Mouse (Mus musculus): ENCODE results near the gene Unk. TPM values are rescaled to one million over a fixed set of nuclear protein-coding genes. Genes with fewer than 3 reads are reported as not detected.

The Unk gene
- total and polyA plus RNA-seq, 3 experiments, result 21.7 to 42.3 TPM; not detected in 1

DNA sequence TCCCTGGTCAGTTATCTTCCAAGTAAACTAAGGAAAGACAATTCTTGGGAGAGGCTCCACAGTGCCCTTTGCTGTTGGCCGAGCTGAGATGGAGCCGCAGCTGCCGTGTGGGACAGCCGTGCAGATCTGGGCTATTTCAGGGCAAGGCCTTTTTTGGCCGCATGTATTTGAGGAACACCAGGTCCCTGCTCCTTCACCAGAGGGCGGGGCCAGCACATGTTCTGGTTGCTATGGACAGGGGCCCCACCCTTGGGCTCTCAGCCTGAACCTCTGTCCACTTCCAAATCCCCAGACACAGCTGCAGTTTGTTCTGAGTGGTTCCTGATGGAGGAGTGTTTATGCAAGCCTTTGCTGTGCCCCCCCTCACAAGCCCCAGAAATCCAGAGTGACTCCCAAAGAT is 70.3 kb downstream of the Unk start:
- TF ChIP-seq TAL1 (IDR thresholded peaks at IDR 0.05; ENCODE audit: low read length), result no peak
- H3K9ac ChIP-seq (ENCODE audit: control insufficient read depth, low read depth, low read length, poor library complexity, severe bottlenecking), result no peak overlapping the region
- DNase-seq (ENCODE audit: low read depth, low spot score), result no peak
- peaks cover 15 to 31% of the 10 kb centered on the region in 2 experiments for H3K4me1 ChIP-seq (ENCODE audit: control insufficient read depth in 1 of 2, insufficient read depth in 2 of 2, low read length in 2 of 2)
- H3K9me3 ChIP-seq (replicated peaks; ENCODE audit: insufficient read depth, low read length), result no peaks in the 10 kb centered on the region
- no peak overlapping the region for H3K27ac ChIP-seq (ENCODE audit: control insufficient read depth, low read depth, low read length)
- H3K4me3 ChIP-seq (ENCODE audit: control insufficient read depth in 1 of 2, insufficient read depth in 1 of 2, low read depth in 2 of 2, low read length in 2 of 2), result no peak overlapping the region
- peaks cover 0 to 31% of the 10 kb centered on the region in 2 experiments; a peak in 2 of 4 replicates for H3K36me3 ChIP-seq (ENCODE audit: control insufficient read depth in 1 of 2, insufficient read depth in 2 of 2, low read length in 2 of 2)
- no peaks in the 10 kb centered on the region for H3K27me3 ChIP-seq (ENCODE audit: control insufficient read depth in 1 of 2, insufficient read depth in 2 of 2, low read length in 2 of 2)
- H3K79me2 ChIP-seq (ENCODE audit: control insufficient read depth, insufficient read depth, low read length, poor library complexity), result no peaks in the 10 kb centered on the region

DNA sequence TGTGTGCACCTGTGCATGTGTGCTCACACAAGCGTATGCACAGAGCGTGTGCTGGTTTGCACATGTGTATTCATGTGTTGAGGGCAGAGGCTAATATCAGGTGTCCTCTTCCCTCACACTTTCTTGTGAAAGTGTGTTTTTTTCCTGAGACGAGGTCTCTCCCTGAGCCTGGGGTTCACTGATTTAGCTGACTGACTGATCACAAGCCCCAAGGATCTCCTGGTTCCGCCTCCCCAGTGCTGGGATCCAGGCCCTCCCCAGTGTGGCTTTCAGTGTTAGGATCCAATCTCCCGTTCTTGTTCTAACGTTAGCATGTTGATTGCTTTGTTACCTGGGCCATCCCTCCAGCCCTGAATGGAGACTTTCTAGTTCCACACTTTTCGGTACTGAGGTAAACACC is 70.7 kb downstream of the Unk start:
- Histone ChIP-seq H3K36me3 (ENCODE audit: control insufficient read depth in 1 of 2, insufficient read depth in 2 of 2, low read length in 2 of 2) (peaks cover 0 to 28% of the 10 kb centered on the region in 2 experiments; a peak in 2 of 4 replicates), H3K4me3 (ENCODE audit: control insufficient read depth in 1 of 2, insufficient read depth in 1 of 2, low read depth in 2 of 2, low read length in 2 of 2) (no peak overlapping the region), H3K4me1 (ENCODE audit: control insufficient read depth in 1 of 2, insufficient read depth in 2 of 2, low read length in 2 of 2) (peaks cover 13 to 29% of the 10 kb centered on the region in 2 experiments), H3K27ac (ENCODE audit: control insufficient read depth, low read depth, low read length) (no peak overlapping the region), H3K9ac (ENCODE audit: control insufficient read depth, low read depth, low read length, poor library complexity, severe bottlenecking) (no peak overlapping the region), H3K27me3 (ENCODE audit: control insufficient read depth in 1 of 2, insufficient read depth in 2 of 2, low read length in 2 of 2) (no peaks in the 10 kb centered on the region), H3K79me2 (ENCODE audit: control insufficient read depth, insufficient read depth, low read length, poor library complexity) (no peaks in the 10 kb centered on the region), H3K9me3 (replicated peaks; ENCODE audit: insufficient read depth, low read length) (no peaks in the 10 kb centered on the region)
- no peak for DNase-seq (ENCODE audit: low read depth, low spot score)
- TF ChIP-seq SMC3 (IDR thresholded peaks at IDR 0.05; ENCODE audit: low read depth, low read length) (no peak), CTCF (IDR thresholded peaks at IDR 0.05 in 2 of 3, conservative IDR thresholded peaks at IDR 0.05 in 1 of 3; ENCODE audit: control insufficient read depth in 1 of 3, insufficient read depth in 1 of 3, low read depth in 2 of 3, low read length in 3 of 3, poor library complexity in 1 of 3, severe bottlenecking in 1 of 3) (no peak), POLR2A (IDR thresholded peaks at IDR 0.05; ENCODE audit: control insufficient read depth in 1 of 2, insufficient read depth in 1 of 2, low read depth in 1 of 2, low read length in 2 of 2, poor library complexity in 1 of 2) (no peak), TAL1 (IDR thresholded peaks at IDR 0.05; ENCODE audit: low read length) (no peak), ZKSCAN1 (IDR thresholded peaks at IDR 0.05; ENCODE audit: low read depth, low read length) (no peak), CHD2 (IDR thresholded peaks at IDR 0.05; ENCODE audit: low read length) (no peak), POLR2AphosphoS5 (IDR thresholded peaks at IDR 0.05; ENCODE audit: borderline replicate concordance, low read depth, low read length) (no peak), TBP (IDR thresholded peaks at IDR 0.05; ENCODE audit: low read depth, low read length) (no peak), RCOR1 (IDR thresholded peaks at IDR 0.05; ENCODE audit: low read depth, low read length) (no peak), MYB (IDR thresholded peaks at IDR 0.05; ENCODE audit: low read depth, low read length) (no peak), NRF1 (IDR thresholded peaks at IDR 0.05; ENCODE audit: insufficient read depth, low read depth, low read length, poor library complexity, severe bottlenecking) (no peak), MAX (IDR thresholded peaks at IDR 0.05; ENCODE audit: low read length) (no peak), UBTF (IDR thresholded peaks at IDR 0.05; ENCODE audit: borderline replicate concordance, insufficient read depth, low read depth, low read length) (no peak), MYC (IDR thresholded peaks at IDR 0.05; ENCODE audit: low read depth, low read length) (no peak), KAT2A (conservative IDR thresholded peaks at IDR 0.05; ENCODE audit: low read depth, low read length) (no peak)

DNA sequence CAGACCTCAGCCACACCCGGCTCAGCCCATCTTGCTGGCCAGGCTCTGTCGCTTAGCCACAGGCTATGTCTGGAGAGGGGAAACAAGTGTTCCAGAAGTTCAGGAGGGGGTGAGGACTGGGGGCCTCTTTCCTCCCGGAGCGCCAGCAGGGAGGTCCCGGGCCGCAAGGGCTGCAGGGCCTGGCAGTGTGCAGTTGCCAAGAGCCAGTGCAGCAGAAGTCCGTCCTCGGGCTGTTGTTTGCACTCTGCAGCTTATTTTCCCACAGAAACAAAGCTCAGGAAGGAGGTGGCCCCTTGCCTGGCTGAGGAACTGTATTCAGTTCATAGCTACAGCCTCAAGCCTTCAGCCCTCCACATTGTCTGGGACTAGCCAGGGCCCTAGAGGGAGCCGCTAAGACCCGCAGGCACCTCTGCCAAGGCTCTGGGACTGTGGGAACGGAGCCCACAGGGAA is 71.8 kb downstream of the Unk start:
- Histone ChIP-seq H3K9me3 (replicated peaks; ENCODE audit: insufficient read depth, low read length) (no peaks in the 10 kb centered on the region), H3K27me3 (ENCODE audit: control insufficient read depth in 1 of 2, insufficient read depth in 2 of 2, low read length in 2 of 2) (no peaks in the 10 kb centered on the region), H3K27ac (ENCODE audit: control insufficient read depth, low read depth, low read length) (no peak overlapping the region), H3K9ac (ENCODE audit: control insufficient read depth, low read depth, low read length, poor library complexity, severe bottlenecking) (no peak overlapping the region), H3K4me1 (ENCODE audit: control insufficient read depth in 1 of 2, insufficient read depth in 2 of 2, low read length in 2 of 2) (peaks cover 11 to 29% of the 10 kb centered on the region in 2 experiments), H3K36me3 (ENCODE audit: control insufficient read depth in 1 of 2, insufficient read depth in 2 of 2, low read length in 2 of 2) (peaks cover 0 to 24% of the 10 kb centered on the region in 2 experiments; a peak in 2 of 4 replicates), H3K79me2 (ENCODE audit: control insufficient read depth, insufficient read depth, low read length, poor library complexity) (no peaks in the 10 kb centered on the region), H3K4me3 (ENCODE audit: control insufficient read depth in 1 of 2, insufficient read depth in 1 of 2, low read depth in 2 of 2, low read length in 2 of 2) (no peak overlapping the region)
- no peak for DNase-seq (ENCODE audit: low read depth, low spot score)
- TF ChIP-seq CTCF (IDR thresholded peaks at IDR 0.05 in 2 of 3, conservative IDR thresholded peaks at IDR 0.05 in 1 of 3; ENCODE audit: control insufficient read depth in 1 of 3, insufficient read depth in 1 of 3, low read depth in 2 of 3, low read length in 3 of 3, poor library complexity in 1 of 3, severe bottlenecking in 1 of 3) (0 out of 6 replicates have a peak, but pooled peaks of 1 of the 3 experiments have one; percentile 2), TAL1 (IDR thresholded peaks at IDR 0.05; ENCODE audit: low read length) (no peak)

Measured in MEL (cell line).